Mouse (Mus musculus) bone marrow macrophage, adult 2 months (primary cell): Measurements from ENCODE around the gene Rasgef1b.

Experiments
- CTCF ChIP-seq: IDR thresholded peaks from 2 replicates; pipeline ENCODE4 v1.5.1; 2012; ENCODE audit warnings: low read depth, mild to moderate bottlenecking, low read length, moderate library complexity
- POLR2A ChIP-seq: IDR thresholded peaks from 2 replicates; pipeline ENCODE4 v1.6.1; 2012; ENCODE audit warnings: mild to moderate bottlenecking, low read depth, low read length, borderline replicate concordance

DNA sequence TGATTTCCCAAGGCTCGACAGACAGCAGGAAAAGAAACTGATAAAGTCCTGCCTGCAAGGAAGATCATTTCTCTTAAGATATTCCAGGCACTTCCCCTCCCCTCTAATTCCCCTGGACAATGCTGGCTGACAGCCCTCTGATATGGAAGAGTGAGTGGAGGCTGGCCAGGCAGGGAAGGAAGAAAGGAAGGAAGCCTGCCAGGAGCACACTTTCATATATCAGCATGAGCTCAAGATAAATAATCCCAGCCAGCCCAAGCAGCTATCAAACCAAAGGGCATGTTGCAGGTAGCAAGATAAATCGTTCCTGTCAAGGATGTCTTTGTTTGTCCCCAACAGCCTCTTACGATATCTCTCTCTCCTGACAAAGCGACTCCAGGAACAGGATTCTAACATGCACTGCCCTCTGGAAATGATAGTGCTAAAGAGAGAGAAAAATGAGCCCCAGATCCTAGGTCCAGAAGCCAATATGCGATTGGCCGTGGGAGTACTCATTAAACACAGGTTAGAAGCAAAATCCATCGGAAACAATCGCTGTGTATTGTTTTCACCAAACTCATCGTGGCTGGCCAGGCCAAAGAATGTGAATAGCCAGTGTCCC lies 58.8 kb downstream of the Rasgef1b start:
- TF ChIP-seq POLR2A, result no peak
- TF ChIP-seq CTCF, result no peak
